Mouse (Mus musculus) frontal cortex, postnatal 36 days (tissue): Measurements from ENCODE around the gene Exosc2.
A peak's percentile ranks its signal among the peaks of the same experiment; 100 is the strongest.
"Not testable (repeated sequence)": the region's sequence is repeated elsewhere in the genome, so short reads cannot be mapped to it uniquely, and the experiment has no call there.

Source experiments
- DNase-seq, 2 experiments: peaks; one replicate each; pipeline ENCODE4 v3.0.0; 2022; ENCODE audit warnings: low spot score in 2 of 2

Exosc2 gene

GRCm38 (mm10) chr2:31667332-31667731 is 3.2 kb upstream of the Exosc2 start:
- DNase-seq: no peak

DNA sequence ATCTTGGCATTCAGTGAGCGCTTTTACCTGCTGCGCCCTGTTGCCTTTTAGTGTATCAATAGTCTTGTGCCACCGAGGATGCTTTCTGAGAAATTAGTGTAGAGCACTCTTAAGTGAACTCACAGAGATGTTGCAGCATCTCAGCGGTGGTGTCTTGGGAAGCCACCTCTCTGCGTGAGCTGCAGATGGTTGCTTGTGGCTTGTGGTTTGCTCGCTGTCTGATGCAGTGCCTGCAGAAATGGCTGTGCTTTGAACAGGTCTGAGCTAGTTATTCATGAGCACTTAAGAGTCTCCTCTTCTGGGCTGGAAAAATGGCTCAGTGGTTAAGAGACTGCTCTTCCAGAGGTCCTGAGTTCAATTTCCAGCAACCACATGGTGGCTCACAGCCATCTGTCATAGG is 8.1 kb downstream of the Exosc2 start:
- no peak for DNase-seq

- not testable (repeated sequence) for DNase-seq
These were observed 10.7 kb downstream of the Exosc2 start for GRCm38 (mm10) chr2:31681051-31681707.

DNA sequence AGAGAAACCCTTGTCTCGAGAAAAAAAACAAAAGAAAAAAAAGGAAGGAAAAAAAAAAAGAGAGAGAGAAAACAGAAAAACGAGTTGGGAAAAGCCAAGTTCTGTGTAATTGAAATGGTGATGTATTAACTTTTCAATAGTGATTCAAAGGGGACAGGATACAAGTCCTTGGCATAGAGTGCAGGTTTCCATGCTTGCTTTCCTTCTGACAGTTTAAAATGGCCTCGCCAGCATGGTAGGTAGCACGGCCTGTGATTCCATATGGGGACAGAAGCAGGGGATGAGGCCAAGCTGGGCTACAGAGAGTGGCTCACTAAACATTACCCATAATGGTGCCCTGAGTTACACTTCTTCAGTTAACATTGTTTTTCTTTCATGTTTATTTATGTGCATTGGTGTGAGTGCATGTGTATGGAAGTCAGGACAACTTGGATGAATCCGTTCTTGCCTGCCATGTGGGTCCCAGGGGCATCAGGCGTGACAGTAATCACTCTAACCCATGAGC is 11.3 kb downstream of the Exosc2 start:
- no peak for DNase-seq

- DNase-seq: peak; percentile 50 to 70
These were observed 13.2 kb downstream of the Exosc2 start for GRCm38 (mm10) chr2:31683666-31684065.

GRCm38 (mm10) chr2:31688074-31688925 is 17.8 kb downstream of the Exosc2 start, which contains the start of gene Abl1:
Gene Abl1 (plus strand): TSS chr2:31688376.
- peak; percentile 93 to 97 for DNase-seq

GRCm38 (mm10) chr2:31689045-31689444 is 18.5 kb downstream of the Exosc2 start:
- DNase-seq: no peak

DNA sequence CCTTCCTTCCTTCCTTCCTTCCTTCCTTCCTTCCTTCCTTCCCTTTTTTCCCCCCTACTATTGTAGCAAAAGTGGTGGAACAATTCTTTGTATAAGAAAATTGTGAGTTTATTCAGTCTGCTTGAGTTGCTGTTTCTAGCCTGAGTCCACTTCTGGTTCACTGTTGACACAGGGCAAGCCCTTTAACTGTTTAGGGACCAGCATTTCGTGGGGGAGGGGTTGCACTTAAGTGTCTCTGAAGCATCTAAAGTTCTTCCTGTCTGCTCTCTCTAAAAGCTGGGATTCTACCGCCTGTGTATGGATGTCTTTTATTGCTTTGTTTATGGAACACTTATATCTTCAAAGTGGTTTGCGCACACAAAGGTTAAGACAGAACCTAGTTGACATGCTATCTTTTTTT is 19.5 kb downstream of the Exosc2 start:
- no peak for DNase-seq

GRCm38 (mm10) chr2:31698209-31698608 is 27.7 kb downstream of the Exosc2 start:
- DNase-seq: no peak

GRCm38 (mm10) chr2:31700545-31701446 is 30.3 kb downstream of the Exosc2 start:
- no peak for DNase-seq

DNA sequence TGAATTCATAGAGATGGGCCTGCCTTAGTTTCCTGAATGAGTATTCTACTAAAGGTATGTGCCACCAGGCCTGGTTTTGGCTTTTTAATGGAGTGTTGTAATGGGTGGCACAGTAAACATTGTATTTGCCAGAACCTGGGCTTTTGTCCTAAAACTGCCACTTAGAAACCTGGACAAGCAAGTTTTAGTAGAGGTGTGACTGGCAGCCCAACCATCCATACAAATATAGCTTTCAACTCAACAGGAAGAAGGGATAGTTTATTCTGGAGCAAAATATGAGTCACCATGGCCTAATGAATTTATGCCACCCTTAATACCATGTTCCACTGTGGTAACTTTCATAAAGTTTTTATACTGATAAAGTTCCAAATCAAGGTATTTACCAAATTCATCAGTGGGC is 32.7 kb downstream of the Exosc2 start:
- no peak for DNase-seq

- DNase-seq: no peak
These were observed 35.4 kb downstream of the Exosc2 start for GRCm38 (mm10) chr2:31705914-31706313.

- DNase-seq: no peak
These were observed 36.0 kb downstream of the Exosc2 start for GRCm38 (mm10) chr2:31706531-31706930.

GRCm38 (mm10) chr2:31712716-31713115 is 42.2 kb downstream of the Exosc2 start:
- no peak for DNase-seq

DNA sequence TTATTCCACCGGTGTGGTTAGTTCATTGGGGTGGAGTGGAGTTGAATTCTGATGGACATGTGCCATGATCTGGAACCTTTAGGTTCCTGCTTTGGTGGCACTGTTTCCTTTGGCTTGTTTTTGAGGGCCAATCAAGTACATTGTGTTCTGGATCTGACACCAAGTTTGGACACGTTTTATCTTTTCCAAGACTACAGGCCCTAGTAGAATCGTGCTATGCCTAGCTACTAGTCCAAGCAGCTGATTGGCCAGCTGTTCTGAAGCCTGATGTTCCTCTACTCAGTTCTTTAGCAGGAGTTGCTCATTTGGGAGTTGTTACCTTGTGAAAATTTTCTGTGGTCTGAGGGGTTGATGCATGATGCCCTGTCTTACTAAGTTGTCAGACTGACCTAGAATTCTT is 43.3 kb downstream of the Exosc2 start:
- DNase-seq: no peak

GRCm38 (mm10) chr2:31714780-31715179 is 44.3 kb downstream of the Exosc2 start:
- DNase-seq: no peak

- peak; percentile 71 to 84 for DNase-seq
These were observed 45.5 kb downstream of the Exosc2 start for GRCm38 (mm10) chr2:31715985-31716384.

DNA sequence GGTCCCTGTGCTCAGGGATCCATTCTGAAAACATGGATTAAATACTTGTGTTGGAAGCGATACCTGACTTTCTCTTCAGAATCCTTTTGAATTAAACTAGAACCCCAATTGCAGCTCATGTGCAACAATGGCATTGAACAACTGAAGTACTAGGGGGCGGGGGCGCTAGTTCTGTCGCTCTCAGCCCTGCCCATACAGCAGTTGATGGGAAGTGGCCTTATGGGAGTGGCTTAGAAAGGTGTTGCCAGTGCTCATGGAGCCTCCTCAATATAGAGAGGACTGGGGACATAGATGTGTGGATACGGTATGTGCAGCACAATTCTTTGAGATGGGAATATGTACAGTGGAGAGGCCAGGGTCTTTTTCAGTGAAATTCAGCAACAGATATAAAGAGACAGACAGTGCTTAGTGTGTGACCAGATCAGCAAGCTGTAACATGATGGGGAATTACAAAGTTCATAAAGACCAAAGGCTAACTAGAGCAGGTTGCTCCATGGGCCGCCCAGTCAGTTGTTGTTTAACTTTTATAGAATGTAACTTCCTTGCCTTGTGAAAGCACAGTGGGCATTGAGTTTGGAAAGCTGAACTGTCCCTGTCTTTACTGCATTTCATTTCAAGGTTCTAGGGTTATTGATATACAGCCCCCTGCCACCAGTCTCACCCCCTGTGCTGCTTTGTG is 48.8 kb downstream of the Exosc2 start:
- DNase-seq: no peak

DNA sequence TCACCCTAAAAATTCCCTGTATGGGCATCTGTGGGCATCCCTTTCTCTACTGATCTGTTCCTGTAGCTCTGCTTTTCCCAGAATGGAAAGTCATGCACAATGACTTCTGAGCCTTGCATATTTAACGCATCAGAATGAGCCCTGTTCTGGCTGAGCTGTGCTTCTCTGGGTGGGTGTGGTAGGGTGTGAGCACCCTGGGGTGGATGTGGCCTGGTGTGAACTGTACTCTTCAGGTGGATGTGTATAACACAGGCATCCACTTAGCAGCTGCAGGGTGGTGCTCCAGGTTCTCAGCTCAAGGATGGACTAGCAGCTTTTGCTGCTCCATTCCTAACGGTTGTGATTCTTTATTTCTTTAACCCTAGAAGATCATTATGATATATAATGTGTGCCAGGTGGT is 49.4 kb downstream of the Exosc2 start:
- no peak for DNase-seq

DNA sequence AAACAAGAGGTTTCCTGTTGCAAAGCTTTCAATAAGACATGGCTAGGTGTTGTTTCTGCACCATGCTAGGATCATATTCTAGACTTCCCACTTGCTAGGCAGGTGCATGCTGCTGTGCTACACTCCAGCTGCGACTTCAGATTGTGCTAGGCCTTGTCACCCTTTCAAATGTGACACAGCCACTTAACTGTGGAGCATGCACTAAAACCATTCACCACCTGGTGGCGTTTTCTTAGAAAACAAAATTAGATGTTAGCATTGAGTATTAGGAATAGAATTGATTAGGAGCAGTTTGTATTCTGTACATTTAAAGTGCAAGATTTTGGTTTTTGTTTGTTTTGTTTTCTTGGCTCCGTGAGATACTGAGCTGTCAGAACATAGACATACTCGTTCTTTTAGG is 50.3 kb downstream of the Exosc2 start:
- no peak for DNase-seq
